Mouse (Mus musculus) yolk sac, embryonic 10.5 days (tissue): ENCODE measurements around the gene Olfr12.

Source experiments
- DNase-seq: peaks from one replicate; pipeline ENCODE4 v3.0.0-alpha.2; 2017; ENCODE audit warnings: low spot score

Olfr12 gene

GRCm38 (mm10) chr1:92617488-92617887 lies at the start of gene Olfr12:
Olfr12 (plus strand) TSS chr1:92617788.
- no peak for DNase-seq

GRCm38 (mm10) chr1:92571022-92571421 lies 46.6 kb upstream of the Olfr12 start, which contains the start of gene Olfr1413:
Olfr1413 (plus strand) TSS chr1:92571322.
- DNase-seq = no peak

GRCm38 (mm10) chr1:92585479-92585878 lies 32.1 kb upstream of the Olfr12 start, which contains the start of gene Olfr1412:
Olfr1412 (plus strand) TSS chr1:92585779.
- DNase-seq = no peak

GRCm38 (mm10) chr1:92594111-92594510 lies 23.5 kb upstream of the Olfr12 start, which contains the start of gene Olfr1411:
Olfr1411 (plus strand) TSS chr1:92594411.
- DNase-seq = no peak

- DNase-seq = no peak
Measured at GRCm38 (mm10) chr1:92596019-92596418, 21.6 kb upstream of the Olfr12 start.

GRCm38 (mm10) chr1:92605482-92605881 lies 12.1 kb upstream of the Olfr12 start, which contains the start of gene Olfr1410:
Olfr1410 (plus strand) TSS chr1:92605782.
- no peak for DNase-seq

GRCm38 (mm10) chr1:92607711-92608110 lies 9.9 kb upstream of the Olfr12 start:
- DNase-seq = no peak

- peak; percentile 9 for DNase-seq
Measured at GRCm38 (mm10) chr1:92611008-92611407, 6.6 kb upstream of the Olfr12 start.

GRCm38 (mm10) chr1:92613175-92613574 lies 4.4 kb upstream of the Olfr12 start:
- no peak for DNase-seq

GRCm38 (mm10) chr1:92614516-92614915 lies 3.1 kb upstream of the Olfr12 start:
- DNase-seq = no peak

GRCm38 (mm10) chr1:92616046-92616445 lies 1.5 kb upstream of the Olfr12 start:
- DNase-seq = no peak

- no peak for DNase-seq
Measured at GRCm38 (mm10) chr1:92618360-92618759, 772 bp downstream of the Olfr12 start.

GRCm38 (mm10) chr1:92628227-92628626 lies 10.6 kb downstream of the Olfr12 start:
- DNase-seq = no peak

GRCm38 (mm10) chr1:92632196-92632595 lies 14.6 kb downstream of the Olfr12 start:
- no peak for DNase-seq

GRCm38 (mm10) chr1:92632948-92633347 lies 15.4 kb downstream of the Olfr12 start:
- DNase-seq = no peak

- no peak for DNase-seq
Measured at GRCm38 (mm10) chr1:92633726-92634125, 16.1 kb downstream of the Olfr12 start.

- no peak for DNase-seq
Measured at GRCm38 (mm10) chr1:92634569-92634968, 17.0 kb downstream of the Olfr12 start.

GRCm38 (mm10) chr1:92634976-92635599 lies 17.5 kb downstream of the Olfr12 start:
- DNase-seq = no peak

GRCm38 (mm10) chr1:92636015-92636414 lies 18.4 kb downstream of the Olfr12 start:
- DNase-seq = no peak

- DNase-seq = no peak
Measured at GRCm38 (mm10) chr1:92636676-92637075, 19.1 kb downstream of the Olfr12 start.

GRCm38 (mm10) chr1:92637501-92638172 lies 20.0 kb downstream of the Olfr12 start:
- no peak for DNase-seq

- DNase-seq = no peak
Measured at GRCm38 (mm10) chr1:92638181-92638580, 20.6 kb downstream of the Olfr12 start.

GRCm38 (mm10) chr1:92638736-92639135 lies 21.1 kb downstream of the Olfr12 start:
- DNase-seq = no peak
